Mouse (Mus musculus): ENCODE measurements around the gene Nim1k. TPM values are rescaled to one million over a fixed set of nuclear protein-coding genes. Genes with fewer than 3 reads are reported as not detected.
"Not testable (repeated sequence)": the region's sequence is repeated elsewhere in the genome, so short reads cannot be mapped to it uniquely, and the experiment has no call there.

Gene Nim1k
- polyA plus RNA-seq, 1 experiment, result 0.11 TPM

DNA sequence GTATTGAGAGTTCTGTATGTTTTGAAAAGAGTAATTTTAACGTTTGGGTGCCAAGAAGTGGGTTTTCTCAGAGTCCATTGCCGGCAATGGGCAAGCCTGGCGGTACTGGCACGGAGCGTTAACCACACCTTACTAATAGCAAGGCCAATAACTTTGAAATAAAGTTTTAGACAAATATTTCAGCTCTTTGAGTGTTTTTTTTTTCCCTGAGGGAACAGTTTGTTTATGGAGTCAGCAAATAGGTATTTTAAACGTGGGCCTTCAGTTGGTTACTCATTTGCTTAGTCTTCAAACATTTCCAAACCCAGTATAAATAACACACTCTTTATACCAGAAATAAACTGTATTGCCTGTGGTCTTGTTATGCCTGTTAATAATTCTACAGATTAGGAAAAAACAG, 47.8 kb downstream of the Nim1k start:
- no peaks in the 10 kb centered on the region for H3K79me3 ChIP-seq (ENCODE audit: low read depth)
- H3K79me2 ChIP-seq (ENCODE audit: control insufficient read depth, insufficient read depth), result no peaks in the 10 kb centered on the region
- H3ac ChIP-seq (ENCODE audit: control insufficient read depth, insufficient read length, low read depth), result no peak overlapping the region
- H3K27me3 ChIP-seq (ENCODE audit: control insufficient read depth, insufficient read depth, insufficient read length), result no peaks in the 10 kb centered on the region
- H3K36me3 ChIP-seq (ENCODE audit: control insufficient read depth, insufficient read depth), result peaks cover 76% of the 10 kb centered on the region
- TF ChIP-seq CTCF (IDR thresholded peaks at IDR 0.05; ENCODE audit: control insufficient read depth, insufficient read depth, insufficient read length) (no peak), CEBPB (IDR thresholded peaks at IDR 0.05; ENCODE audit: low read depth) (no peak), MYOD1 (IDR thresholded peaks at IDR 0.05; ENCODE audit: control insufficient read depth, insufficient read length, low read depth) (no peak), FOSL1 (IDR thresholded peaks at IDR 0.05; ENCODE audit: insufficient read depth, low read length, poor library complexity, severe bottlenecking) (no peak)
- H3K4me3 ChIP-seq (ENCODE audit: insufficient read depth, poor library complexity, severe bottlenecking), result no peak overlapping the region

DNA sequence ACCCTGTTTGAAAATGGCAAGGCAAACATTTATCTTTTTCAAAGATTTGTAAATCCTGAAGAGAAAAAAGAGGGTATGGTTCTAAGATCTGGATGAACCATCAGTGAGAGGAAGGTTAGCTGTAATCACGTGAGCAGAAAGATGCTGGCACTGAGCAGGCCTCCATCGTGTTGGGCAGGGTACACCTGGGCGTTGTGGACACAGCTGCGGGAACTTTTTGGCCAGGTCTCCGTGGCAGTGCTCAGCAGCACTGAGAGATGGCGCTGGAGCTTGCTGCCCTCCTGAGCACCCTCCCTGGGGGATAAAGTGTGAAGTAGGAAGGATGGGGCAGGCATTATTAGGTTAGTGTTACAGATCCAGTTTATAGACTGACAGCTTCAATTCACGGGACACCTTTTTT, 48.7 kb downstream of the Nim1k start:
- Histone ChIP-seq H3ac (ENCODE audit: control insufficient read depth, insufficient read length, low read depth) (no peak overlapping the region), H3K27me3 (ENCODE audit: control insufficient read depth, insufficient read depth, insufficient read length) (no peaks in the 10 kb centered on the region), H3K36me3 (ENCODE audit: control insufficient read depth, insufficient read depth) (peaks cover 81% of the 10 kb centered on the region), H3K4me3 (ENCODE audit: insufficient read depth, poor library complexity, severe bottlenecking) (no peak overlapping the region), H3K79me3 (ENCODE audit: low read depth) (no peaks in the 10 kb centered on the region), H3K79me2 (ENCODE audit: control insufficient read depth, insufficient read depth) (no peaks in the 10 kb centered on the region)
- TF ChIP-seq USF1 (IDR thresholded peaks at IDR 0.05; ENCODE audit: low read depth), result no peak
- no peak for TF ChIP-seq MYOD1 (IDR thresholded peaks at IDR 0.05; ENCODE audit: control insufficient read depth, insufficient read length, low read depth)
- no peak for TF ChIP-seq CTCF (IDR thresholded peaks at IDR 0.05; ENCODE audit: control insufficient read depth, insufficient read depth, insufficient read length)
- TF ChIP-seq CEBPB (IDR thresholded peaks at IDR 0.05; ENCODE audit: low read depth), result no peak
- TF ChIP-seq MAX (IDR thresholded peaks at IDR 0.05), result no peak
- no peak for TF ChIP-seq FOSL1 (IDR thresholded peaks at IDR 0.05; ENCODE audit: insufficient read depth, low read length, poor library complexity, severe bottlenecking)
- TF ChIP-seq MYOG (IDR thresholded peaks at IDR 0.05; ENCODE audit: control insufficient read depth, extremely low read depth, insufficient read length), result no peak

DNA sequence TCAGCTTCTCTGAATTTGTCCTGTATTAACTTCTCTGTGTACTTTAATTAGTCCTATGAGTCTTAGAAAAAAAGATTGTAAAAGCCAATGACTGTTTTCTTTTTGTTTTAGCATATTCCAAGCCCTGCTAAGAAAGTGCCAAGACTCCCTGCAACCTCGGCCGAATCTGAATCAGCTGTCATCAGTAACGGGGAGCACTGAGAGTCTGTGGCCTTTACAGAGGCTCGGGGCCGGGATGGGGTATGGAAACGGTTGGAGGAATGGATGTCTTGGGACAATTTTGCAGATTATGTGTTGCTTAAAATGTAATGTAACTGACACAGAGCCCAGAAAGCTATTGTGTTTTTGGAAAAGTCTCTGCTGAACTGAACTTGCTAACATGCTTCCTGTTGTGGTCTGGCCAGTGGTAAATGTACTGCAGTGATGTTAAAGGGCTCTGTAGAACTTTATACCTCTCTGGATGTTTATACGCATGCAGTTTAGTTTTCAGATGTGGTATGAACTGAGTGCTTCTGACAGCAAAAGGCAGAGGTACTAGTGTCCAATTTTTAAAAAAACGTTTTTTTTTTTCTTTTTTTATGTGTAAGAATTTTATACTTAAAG, 49.3 kb downstream of the Nim1k start:
- H3K36me3 ChIP-seq (ENCODE audit: control insufficient read depth, insufficient read depth), result peaks cover 82% of the 10 kb centered on the region
- H3K79me3 ChIP-seq (ENCODE audit: low read depth); H3K4me3 ChIP-seq (ENCODE audit: insufficient read depth, poor library complexity, severe bottlenecking); H3K79me2 ChIP-seq (ENCODE audit: control insufficient read depth, insufficient read depth); H3ac ChIP-seq (ENCODE audit: control insufficient read depth, insufficient read length, low read depth); H3K27me3 ChIP-seq (ENCODE audit: control insufficient read depth, insufficient read depth, insufficient read length): not testable (repeated sequence)

DNA sequence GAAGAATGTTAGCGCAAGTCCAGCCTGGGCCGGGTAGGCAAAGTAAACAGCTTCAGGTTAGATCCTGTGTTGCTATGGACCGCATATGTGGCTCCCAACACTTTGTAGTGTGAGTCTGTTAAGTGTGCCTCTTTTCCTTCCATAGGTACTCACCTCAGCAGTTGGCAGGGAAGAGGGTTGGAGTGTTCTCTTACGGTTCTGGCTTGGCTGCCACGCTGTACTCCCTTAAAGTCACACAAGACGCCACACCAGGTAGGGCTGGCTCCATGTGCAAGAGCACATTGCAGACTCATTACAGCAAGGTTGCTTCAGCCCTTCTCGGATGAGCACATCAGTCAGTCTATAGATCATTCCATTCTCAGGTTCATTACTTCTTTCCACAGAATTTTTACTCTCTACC, 51.4 kb downstream of the Nim1k start:
- Histone ChIP-seq H3K79me2 (ENCODE audit: control insufficient read depth, insufficient read depth) (peaks cover 11% of the 10 kb centered on the region), H3K36me3 (ENCODE audit: control insufficient read depth, insufficient read depth) (peaks cover 86% of the 10 kb centered on the region), H3ac (ENCODE audit: control insufficient read depth, insufficient read length, low read depth) (no peak overlapping the region), H3K79me3 (ENCODE audit: low read depth) (peaks cover 5% of the 10 kb centered on the region), H3K4me3 (ENCODE audit: insufficient read depth, poor library complexity, severe bottlenecking) (no peak overlapping the region), H3K27me3 (ENCODE audit: control insufficient read depth, insufficient read depth, insufficient read length) (no peaks in the 10 kb centered on the region)
- TF ChIP-seq CEBPB (IDR thresholded peaks at IDR 0.05; ENCODE audit: low read depth) (no peak), USF1 (IDR thresholded peaks at IDR 0.05; ENCODE audit: low read depth) (no peak), MAX (IDR thresholded peaks at IDR 0.05) (no peak), CTCF (IDR thresholded peaks at IDR 0.05; ENCODE audit: control insufficient read depth, insufficient read depth, insufficient read length) (no peak), MYOD1 (IDR thresholded peaks at IDR 0.05; ENCODE audit: control insufficient read depth, insufficient read length, low read depth) (no peak), MYOG (IDR thresholded peaks at IDR 0.05; ENCODE audit: control insufficient read depth, extremely low read depth, insufficient read length) (no peak), FOSL1 (IDR thresholded peaks at IDR 0.05; ENCODE audit: insufficient read depth, low read length, poor library complexity, severe bottlenecking) (no peak)

DNA sequence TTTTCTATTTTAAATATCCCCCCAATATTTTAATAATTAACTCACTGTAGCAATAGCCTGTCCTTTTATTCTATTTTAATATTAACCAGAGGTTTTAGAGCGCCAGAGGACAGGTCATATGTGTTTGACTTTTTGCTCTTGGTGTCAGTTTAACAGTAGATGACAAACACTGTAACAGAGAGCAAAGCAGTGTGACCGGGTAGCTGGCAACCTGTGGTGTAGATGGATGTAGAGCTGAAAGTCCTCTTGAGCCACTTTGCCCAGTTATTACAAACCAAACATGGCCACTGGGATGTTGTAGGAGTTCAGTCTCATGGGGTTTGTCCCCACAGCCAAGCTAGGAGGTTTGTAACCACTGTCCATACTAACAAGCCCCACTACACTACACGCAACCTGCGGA, 57.2 kb downstream of the Nim1k start:
- no peak for TF ChIP-seq MAX (IDR thresholded peaks at IDR 0.05)
- no peak for TF ChIP-seq CEBPB (IDR thresholded peaks at IDR 0.05; ENCODE audit: low read depth)
- TF ChIP-seq CTCF (IDR thresholded peaks at IDR 0.05; ENCODE audit: control insufficient read depth, insufficient read depth, insufficient read length), result no peak
- TF ChIP-seq USF1 (IDR thresholded peaks at IDR 0.05; ENCODE audit: low read depth), result no peak
- Histone ChIP-seq H3K4me3 (ENCODE audit: insufficient read depth, poor library complexity, severe bottlenecking) (no peak overlapping the region), H3K79me2 (ENCODE audit: control insufficient read depth, insufficient read depth) (peaks cover 70% of the 10 kb centered on the region), H3K36me3 (ENCODE audit: control insufficient read depth, insufficient read depth) (peaks cover 73% of the 10 kb centered on the region), H3K79me3 (ENCODE audit: low read depth) (peaks cover 57% of the 10 kb centered on the region), H3ac (ENCODE audit: control insufficient read depth, insufficient read length, low read depth) (no peak overlapping the region), H3K27me3 (ENCODE audit: control insufficient read depth, insufficient read depth, insufficient read length) (no peaks in the 10 kb centered on the region)

DNA sequence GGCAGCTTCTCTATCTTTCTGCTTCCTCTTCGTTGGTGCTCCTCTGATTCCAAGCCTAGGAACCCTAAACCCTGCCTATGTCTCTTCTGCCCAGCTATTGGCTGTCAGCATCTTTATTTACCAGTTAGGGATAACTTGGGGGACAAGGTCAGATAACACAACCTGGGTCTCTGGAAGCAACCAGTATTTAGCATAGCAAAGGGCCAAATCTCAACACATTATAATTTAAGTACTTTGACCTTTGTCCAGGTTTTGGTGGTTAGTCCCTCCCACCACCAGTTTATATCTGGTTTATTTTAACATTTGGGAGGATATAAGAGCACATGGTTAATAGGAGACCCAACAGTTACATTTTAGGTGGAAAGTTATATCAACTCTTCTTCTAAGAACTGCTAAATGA, 59.2 kb downstream of the Nim1k start:
- Histone ChIP-seq H3K79me3 (ENCODE audit: low read depth) (peaks cover 75% of the 10 kb centered on the region), H3K36me3 (ENCODE audit: control insufficient read depth, insufficient read depth) (peaks cover 71% of the 10 kb centered on the region), H3K27me3 (ENCODE audit: control insufficient read depth, insufficient read depth, insufficient read length) (no peaks in the 10 kb centered on the region), H3K79me2 (ENCODE audit: control insufficient read depth, insufficient read depth) (peaks cover 89% of the 10 kb centered on the region), H3K4me3 (ENCODE audit: insufficient read depth, poor library complexity, severe bottlenecking) (no peak overlapping the region), H3ac (ENCODE audit: control insufficient read depth, insufficient read length, low read depth) (no peak overlapping the region)
- TF ChIP-seq CTCF (IDR thresholded peaks at IDR 0.05; ENCODE audit: control insufficient read depth, insufficient read depth, insufficient read length) (no peak), CEBPB (IDR thresholded peaks at IDR 0.05; ENCODE audit: low read depth) (no peak), FOSL1 (IDR thresholded peaks at IDR 0.05; ENCODE audit: insufficient read depth, low read length, poor library complexity, severe bottlenecking) (no peak), USF1 (IDR thresholded peaks at IDR 0.05; ENCODE audit: low read depth) (no peak), MYOD1 (IDR thresholded peaks at IDR 0.05; ENCODE audit: control insufficient read depth, insufficient read length, low read depth) (no peak), MYOG (IDR thresholded peaks at IDR 0.05; ENCODE audit: control insufficient read depth, extremely low read depth, insufficient read length) (no peak), MAX (IDR thresholded peaks at IDR 0.05) (no peak)
